Mouse (Mus musculus): ENCODE measurements around the gene Ephb3. TPM values are rescaled to one million over a fixed set of nuclear protein-coding genes. Genes with fewer than 3 reads are reported as not detected.
A peak's percentile ranks its signal among the peaks of the same experiment; 100 is the strongest.

Ephb3 gene
- polyA plus RNA-seq, 1 experiment from 2014 or later = 9.5 TPM

DNA sequence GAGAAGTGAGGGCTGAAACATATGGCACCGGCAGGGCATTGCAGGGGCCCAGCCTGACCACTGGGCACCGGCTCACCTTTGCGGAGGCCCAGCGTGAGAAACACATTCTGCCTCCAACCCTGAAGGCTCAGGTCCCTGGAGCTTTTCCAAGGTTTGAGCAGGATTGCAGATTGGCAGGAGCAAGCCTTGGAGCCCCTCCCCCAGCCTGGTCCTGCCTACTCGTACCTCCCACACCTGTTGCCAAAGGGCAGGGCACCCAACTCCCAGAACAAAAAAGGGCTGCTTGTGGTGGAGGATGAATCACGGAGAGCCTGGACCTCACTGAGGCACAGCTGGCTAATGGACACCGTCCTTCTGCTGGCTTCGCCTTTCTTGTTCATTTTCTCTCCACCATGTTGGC lies 30.6 kb downstream of the Ephb3 start:
- no peak overlapping the region for H3K4me2 ChIP-seq (ENCODE audit: low read depth, low read length)
- H3K36me3 ChIP-seq (ENCODE audit: control insufficient read depth, insufficient read depth) = no peaks in the 10 kb centered on the region
- H3K9ac ChIP-seq (ENCODE audit: low read length) = no peak overlapping the region
- H3K27ac ChIP-seq (ENCODE audit: low read length) = no peak overlapping the region
- peaks cover 9% of the 10 kb centered on the region for H3K4me1 ChIP-seq (ENCODE audit: control insufficient read depth, insufficient read depth, low read length)
- ATAC-seq (replicated peaks; ENCODE audit: extremely low read depth, insufficient read depth, low FRiP score) = no peak
- 63% methylated on average over 8 of the region's 8 CpGs for WGBS
- H3K4me3 ChIP-seq (ENCODE audit: low read length) = no peak overlapping the region
- H3K27me3 ChIP-seq (ENCODE audit: control insufficient read depth, insufficient read depth, low read length) = peaks cover 10% of the 10 kb centered on the region
- no peaks in the 10 kb centered on the region for H3K9me3 ChIP-seq (replicated peaks; ENCODE audit: control insufficient read depth, low read length)

DNA sequence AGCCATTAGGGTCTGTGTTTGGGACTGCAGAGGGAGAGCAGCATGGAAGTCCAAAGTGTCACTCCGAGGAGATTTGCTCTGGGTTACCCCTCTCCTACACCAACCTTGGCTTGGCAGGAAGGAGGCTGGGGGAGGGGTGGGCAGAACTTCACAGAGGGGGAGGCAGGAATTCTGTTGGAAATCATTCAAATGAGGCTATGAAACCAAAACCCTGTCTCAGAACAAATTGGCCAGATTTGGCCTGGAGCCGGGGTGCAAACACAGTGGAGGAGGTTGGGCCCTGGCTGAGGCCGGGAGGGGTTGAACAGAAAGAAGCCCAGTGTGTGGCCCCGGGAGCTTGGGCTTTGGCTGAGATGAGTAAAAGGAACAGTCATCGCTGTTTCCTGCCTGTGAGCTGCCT lies 34.2 kb downstream of the Ephb3 start:
- no peak for ATAC-seq (replicated peaks; ENCODE audit: extremely low read depth, insufficient read depth, low FRiP score)
- Histone ChIP-seq H3K36me3 (ENCODE audit: control insufficient read depth, insufficient read depth) (no peaks in the 10 kb centered on the region), H3K4me3 (ENCODE audit: low read length) (no peak overlapping the region), H3K27me3 (ENCODE audit: control insufficient read depth, insufficient read depth, low read length) (peaks cover 3% of the 10 kb centered on the region; the same call in 1 of the 2 replicates), H3K27ac (ENCODE audit: low read length) (no peak overlapping the region), H3K4me2 (ENCODE audit: low read depth, low read length) (no peak overlapping the region), H3K4me1 (ENCODE audit: control insufficient read depth, insufficient read depth, low read length) (peaks cover 9% of the 10 kb centered on the region), H3K9me3 (replicated peaks; ENCODE audit: control insufficient read depth, low read length) (no peaks in the 10 kb centered on the region), H3K9ac (ENCODE audit: low read length) (no peak overlapping the region)
- 20% methylated on average over 5 of the region's 5 CpGs for WGBS

DNA sequence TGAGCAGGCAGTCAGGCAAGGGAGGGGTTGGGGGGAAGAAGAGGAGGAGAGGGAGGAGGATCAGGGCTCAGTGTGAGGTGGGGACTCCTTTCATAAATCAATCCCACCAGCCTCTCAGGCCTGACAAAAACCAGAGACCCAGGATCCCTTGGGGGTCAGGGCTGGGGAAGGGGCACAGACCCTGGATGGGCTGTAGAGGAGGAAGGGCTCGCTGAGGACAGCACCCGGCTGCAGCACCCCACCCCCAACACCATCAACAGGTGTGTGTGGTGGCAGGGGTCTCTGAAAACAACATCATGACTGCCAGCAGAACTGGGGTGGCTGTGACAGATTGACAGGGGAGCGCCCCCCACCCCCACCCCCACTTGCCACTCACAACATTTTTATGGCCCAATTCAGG lies 36.0 kb downstream of the Ephb3 start:
- WGBS = 60% methylated on average over 3 of the region's 3 CpGs
- Histone ChIP-seq H3K9me3 (replicated peaks; ENCODE audit: control insufficient read depth, low read length) (no peaks in the 10 kb centered on the region), H3K27ac (ENCODE audit: low read length) (no peak overlapping the region), H3K27me3 (ENCODE audit: control insufficient read depth, insufficient read depth, low read length) (no peaks in the 10 kb centered on the region), H3K9ac (ENCODE audit: low read length) (no peak overlapping the region), H3K36me3 (ENCODE audit: control insufficient read depth, insufficient read depth) (no peaks in the 10 kb centered on the region), H3K4me1 (ENCODE audit: control insufficient read depth, insufficient read depth, low read length) (peaks cover 13% of the 10 kb centered on the region), H3K4me3 (ENCODE audit: low read length) (no peak overlapping the region), H3K4me2 (ENCODE audit: low read depth, low read length) (no peak overlapping the region)
- ATAC-seq (replicated peaks; ENCODE audit: extremely low read depth, insufficient read depth, low FRiP score) = no peak

DNA sequence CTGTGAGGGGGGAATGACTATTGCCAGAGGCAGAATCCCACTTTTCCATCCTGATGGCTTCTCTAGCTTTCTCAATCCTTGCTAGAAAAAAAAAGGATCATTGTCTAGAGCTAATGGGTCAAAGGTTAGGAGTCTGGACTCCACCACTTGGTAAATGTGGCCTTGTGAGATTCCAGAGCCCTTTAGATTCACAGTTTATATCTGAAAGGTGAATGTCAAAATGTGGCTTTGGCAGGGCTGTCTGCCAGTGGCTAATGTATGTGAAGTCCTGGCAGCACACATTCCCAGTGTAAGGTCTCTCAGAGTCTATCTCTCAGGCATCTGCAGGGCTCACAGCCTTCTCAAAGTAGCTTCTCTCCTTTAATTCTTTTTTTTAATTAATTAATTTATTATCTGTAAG lies 36.5 kb downstream of the Ephb3 start:
- ATAC-seq (replicated peaks; ENCODE audit: extremely low read depth, insufficient read depth, low FRiP score) = no peak
- Histone ChIP-seq H3K4me2 (ENCODE audit: low read depth, low read length) (no peak overlapping the region), H3K4me1 (ENCODE audit: control insufficient read depth, insufficient read depth, low read length) (peaks cover 15% of the 10 kb centered on the region), H3K9ac (ENCODE audit: low read length) (no peak overlapping the region), H3K36me3 (ENCODE audit: control insufficient read depth, insufficient read depth) (no peaks in the 10 kb centered on the region), H3K4me3 (ENCODE audit: low read length) (no peak overlapping the region), H3K27me3 (ENCODE audit: control insufficient read depth, insufficient read depth, low read length) (no peaks in the 10 kb centered on the region), H3K9me3 (replicated peaks; ENCODE audit: control insufficient read depth, low read length) (no peaks in the 10 kb centered on the region), H3K27ac (ENCODE audit: low read length) (no peak overlapping the region)

DNA sequence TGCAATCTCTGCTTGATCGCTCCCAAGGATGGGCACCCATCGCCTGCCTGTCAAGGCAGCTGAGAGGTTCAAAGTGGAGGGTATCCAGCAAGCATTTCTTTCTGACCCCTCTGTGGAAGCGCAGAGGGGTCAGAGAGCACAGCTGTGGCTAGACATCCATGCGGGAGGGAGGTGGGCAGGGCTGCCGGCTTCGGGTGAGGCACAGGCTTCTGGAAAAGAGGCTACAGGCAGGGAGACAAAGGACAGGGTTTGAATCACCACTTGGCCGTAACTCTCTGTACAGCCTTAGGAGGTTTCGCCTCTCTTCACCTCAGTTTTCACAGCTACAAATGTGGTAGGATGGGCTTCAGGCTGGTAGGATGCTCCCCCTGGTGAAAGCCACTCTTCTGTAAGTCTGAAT lies 38.4 kb downstream of the Ephb3 start:
- Histone ChIP-seq H3K4me2 (ENCODE audit: low read depth, low read length) (no peak overlapping the region), H3K4me3 (ENCODE audit: low read length) (no peak overlapping the region), H3K27me3 (ENCODE audit: control insufficient read depth, insufficient read depth, low read length) (no peaks in the 10 kb centered on the region), H3K36me3 (ENCODE audit: control insufficient read depth, insufficient read depth) (no peaks in the 10 kb centered on the region), H3K27ac (ENCODE audit: low read length) (no peak overlapping the region), H3K4me1 (ENCODE audit: control insufficient read depth, insufficient read depth, low read length) (peaks cover 27% of the 10 kb centered on the region), H3K9ac (ENCODE audit: low read length) (no peak overlapping the region), H3K9me3 (replicated peaks; ENCODE audit: control insufficient read depth, low read length) (no peaks in the 10 kb centered on the region)
- ATAC-seq (replicated peaks; ENCODE audit: extremely low read depth, insufficient read depth, low FRiP score) = no peak
- 67% methylated on average over 8 of the region's 8 CpGs for WGBS

DNA sequence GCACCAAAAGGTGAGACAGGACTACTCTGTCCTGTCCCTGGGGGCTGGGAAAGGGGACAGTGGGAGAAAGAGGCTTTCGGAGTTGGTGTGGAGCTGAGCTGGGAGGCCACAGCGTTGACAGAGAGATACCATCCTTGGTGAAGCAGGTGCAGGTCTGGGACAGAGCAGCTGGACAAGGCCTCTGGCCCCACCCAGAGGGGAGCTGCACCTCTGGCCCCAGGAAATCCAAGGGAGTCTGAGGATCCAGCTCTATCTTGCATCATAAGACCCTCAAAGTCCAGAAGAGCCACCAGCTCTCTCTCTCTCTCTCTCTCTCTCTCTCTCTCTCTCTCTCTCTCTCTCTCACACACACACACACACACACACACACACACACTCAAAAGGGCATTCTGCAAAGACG lies 40.2 kb downstream of the Ephb3 start:
- ATAC-seq (replicated peaks; ENCODE audit: extremely low read depth, insufficient read depth, low FRiP score) = no peak
- Histone ChIP-seq H3K27me3 (ENCODE audit: control insufficient read depth, insufficient read depth, low read length) (peaks cover 8% of the 10 kb centered on the region), H3K27ac (ENCODE audit: low read length) (no peak overlapping the region), H3K4me1 (ENCODE audit: control insufficient read depth, insufficient read depth, low read length) (peaks cover 25% of the 10 kb centered on the region), H3K9ac (ENCODE audit: low read length) (no peak overlapping the region), H3K9me3 (replicated peaks; ENCODE audit: control insufficient read depth, low read length) (no peaks in the 10 kb centered on the region), H3K4me3 (ENCODE audit: low read length) (no peak overlapping the region), H3K36me3 (ENCODE audit: control insufficient read depth, insufficient read depth) (no peaks in the 10 kb centered on the region), H3K4me2 (ENCODE audit: low read depth, low read length) (no peak overlapping the region)
- WGBS = 65% methylated on average over 3 of the region's 3 CpGs

DNA sequence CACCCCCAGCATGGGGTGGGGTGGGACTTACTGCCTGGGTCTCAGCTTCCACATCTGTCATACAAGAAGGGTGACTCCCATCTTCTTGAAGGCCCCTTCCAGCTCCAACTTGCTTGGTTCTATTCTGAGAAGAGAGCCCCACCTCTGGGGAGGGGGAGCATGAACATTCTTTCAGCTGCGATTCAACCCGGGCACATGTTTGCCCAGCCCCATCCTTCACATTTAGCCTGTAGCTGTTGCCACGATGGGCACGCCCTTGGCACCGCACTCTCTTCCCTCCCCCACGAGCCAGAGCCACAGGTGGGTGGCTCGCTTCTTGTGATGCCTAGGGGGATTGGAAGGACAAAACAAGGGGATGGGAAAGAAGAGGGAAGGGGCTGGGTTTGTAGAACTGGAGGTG lies 40.8 kb downstream of the Ephb3 start:
- ATAC-seq (replicated peaks; ENCODE audit: extremely low read depth, insufficient read depth, low FRiP score) = no peak
- Histone ChIP-seq H3K4me2 (ENCODE audit: low read depth, low read length) (no peak overlapping the region; the same call in 1 of the 2 replicates), H3K36me3 (ENCODE audit: control insufficient read depth, insufficient read depth) (no peaks in the 10 kb centered on the region), H3K9ac (ENCODE audit: low read length) (no peak overlapping the region), H3K4me1 (ENCODE audit: control insufficient read depth, insufficient read depth, low read length) (peaks cover 25% of the 10 kb centered on the region), H3K27me3 (ENCODE audit: control insufficient read depth, insufficient read depth, low read length) (peaks cover 10% of the 10 kb centered on the region), H3K4me3 (ENCODE audit: low read length) (no peak overlapping the region), H3K9me3 (replicated peaks; ENCODE audit: control insufficient read depth, low read length) (no peaks in the 10 kb centered on the region), H3K27ac (ENCODE audit: low read length) (no peak overlapping the region)
- 31% methylated on average over 7 of the region's 7 CpGs for WGBS

DNA sequence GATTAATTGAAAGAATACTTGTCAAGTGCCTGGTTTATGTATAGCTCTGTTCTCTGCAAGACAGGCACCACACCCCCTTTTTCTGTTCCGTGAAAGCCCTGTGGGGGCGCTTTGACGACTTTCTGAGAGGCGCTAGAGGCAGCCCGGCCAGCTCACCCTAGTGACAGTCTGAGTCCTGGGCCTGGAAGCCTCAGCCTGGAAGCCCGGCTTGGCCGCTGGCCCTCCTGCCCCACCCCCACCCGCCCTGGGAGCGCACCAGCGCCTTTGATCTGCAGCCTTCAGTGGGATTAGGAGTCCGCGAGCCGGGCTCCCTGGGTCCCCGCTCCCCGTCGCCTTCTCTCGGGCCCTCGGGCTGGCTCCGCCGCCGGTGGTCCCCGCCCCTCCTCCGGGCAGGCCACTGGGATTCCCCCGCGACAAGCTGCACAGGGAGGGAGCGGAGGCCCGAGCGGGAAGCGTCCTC lies 41.4 kb downstream of the Ephb3 start:
- H3K27me3 ChIP-seq (ENCODE audit: control insufficient read depth, insufficient read depth, low read length) = peaks cover 12% of the 10 kb centered on the region
- H3K4me1 ChIP-seq (ENCODE audit: control insufficient read depth, insufficient read depth, low read length) = peaks cover 25% of the 10 kb centered on the region
- 0% methylated on average over 29 of the region's 29 CpGs for WGBS
- H3K36me3 ChIP-seq (ENCODE audit: control insufficient read depth, insufficient read depth) = no peaks in the 10 kb centered on the region
- no peaks in the 10 kb centered on the region for H3K9me3 ChIP-seq (replicated peaks; ENCODE audit: control insufficient read depth, low read length)
- H3K27ac ChIP-seq (ENCODE audit: low read length) = peak overlapping the region; percentile 29
- peak overlapping the region; percentile 43 for H3K4me3 ChIP-seq (ENCODE audit: low read length)
- H3K4me2 ChIP-seq (ENCODE audit: low read depth, low read length) = peak overlapping the region; percentile 69
- ATAC-seq (replicated peaks; ENCODE audit: extremely low read depth, insufficient read depth, low FRiP score) = peak; percentile 84
- H3K9ac ChIP-seq (ENCODE audit: low read length) = peak overlapping the region; percentile 51

DNA sequence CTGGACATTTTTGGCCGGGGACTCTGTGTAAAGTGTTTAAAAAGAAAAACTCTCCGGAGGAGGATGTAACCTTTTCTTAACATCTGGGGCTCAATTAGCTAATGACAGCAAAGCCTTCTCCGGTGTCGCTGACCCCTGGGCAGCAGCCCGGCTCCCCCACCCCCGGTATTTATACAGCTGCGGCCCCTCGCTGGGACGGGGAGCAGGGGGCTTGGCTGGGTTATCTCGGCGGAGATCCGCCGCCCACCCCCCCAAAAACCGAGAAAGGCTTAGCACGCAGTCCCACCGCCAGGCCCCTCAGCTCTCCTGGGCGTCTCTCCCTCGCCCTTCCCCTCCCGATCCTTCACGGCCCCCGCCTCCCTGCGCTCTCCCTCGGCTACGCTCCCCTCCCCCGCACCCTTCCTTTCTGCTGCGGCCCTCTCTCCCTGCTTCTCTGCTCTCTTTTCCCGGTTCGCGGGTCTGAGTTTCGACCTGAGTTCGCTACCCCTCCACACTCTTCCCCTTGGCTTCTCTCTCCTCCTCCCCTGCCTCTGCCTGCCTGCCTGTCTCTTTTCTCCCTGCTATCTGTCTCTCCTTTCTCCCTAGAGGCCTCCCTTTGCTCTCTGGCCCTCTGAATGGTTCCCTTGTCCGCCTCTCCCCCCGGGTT lies 42.0 kb downstream of the Ephb3 start:
- peaks cover 25% of the 10 kb centered on the region for H3K4me1 ChIP-seq (ENCODE audit: control insufficient read depth, insufficient read depth, low read length)
- WGBS = 1% methylated on average over 33 of the region's 33 CpGs

More for the DNA sequence above, 42.0 kb downstream of the Ephb3 start:
- H3K9me3 ChIP-seq (replicated peaks; ENCODE audit: control insufficient read depth, low read length) = no peaks in the 10 kb centered on the region
- H3K27me3 ChIP-seq (ENCODE audit: control insufficient read depth, insufficient read depth, low read length) = peaks cover 13% of the 10 kb centered on the region
- H3K27ac ChIP-seq (ENCODE audit: low read length) = peak overlapping the region; percentile 29
- no peaks in the 10 kb centered on the region for H3K36me3 ChIP-seq (ENCODE audit: control insufficient read depth, insufficient read depth)
- ATAC-seq (replicated peaks; ENCODE audit: extremely low read depth, insufficient read depth, low FRiP score) = peak; percentile 56; the same call in 1 of the 2 replicates
- H3K4me2 ChIP-seq (ENCODE audit: low read depth, low read length) = peak overlapping the region; percentile 69
- peak overlapping the region; percentile 51 for H3K9ac ChIP-seq (ENCODE audit: low read length)
- peak overlapping the region; percentile 43 for H3K4me3 ChIP-seq (ENCODE audit: low read length)
